Mouse (Mus musculus): ENCODE results near the gene Efhd1. TPM values are rescaled to one million over a fixed set of nuclear protein-coding genes. Genes with fewer than 3 reads are reported as not detected.

Gene Efhd1
- total RNA-seq (2021) = 10 to 100 TPM; 10.9 to 16.4 TPM

GRCm38 (mm10) chr1:87264134-87265006, at the start of gene Efhd1:
TSS of gene Efhd1 (plus strand) at chr1:87264363.
- intact Hi-C loops (cut with DNase I) = no loop called here
- DNase-seq (ENCODE audit: low spot score in 2 of 2) = peak; percentile 6 to 8

- DNase-seq (ENCODE audit: low spot score in 2 of 2) = no peak
- intact Hi-C loops (cut with DNase I) = no loop called here
Measured at GRCm38 (mm10) chr1:87214748-87215147, 49.4 kb upstream of the Efhd1 start.

- intact Hi-C loops (cut with DNase I) = no loop called here
- no peak for DNase-seq (ENCODE audit: low spot score in 2 of 2)
Measured at GRCm38 (mm10) chr1:87217938-87218337, 46.2 kb upstream of the Efhd1 start.

GRCm38 (mm10) chr1:87225739-87226138, 38.4 kb upstream of the Efhd1 start:
- intact Hi-C loops (cut with DNase I) = no loop called here
- no peak for DNase-seq (ENCODE audit: low spot score in 2 of 2)

- intact Hi-C loops (cut with DNase I) = no loop called here
- no peak for DNase-seq (ENCODE audit: low spot score in 2 of 2)
Measured at GRCm38 (mm10) chr1:87226409-87227159, 37.6 kb upstream of the Efhd1 start.

- DNase-seq (ENCODE audit: low spot score in 2 of 2) = no peak
Measured at GRCm38 (mm10) chr1:87227160-87227550, 37.0 kb upstream of the Efhd1 start.

GRCm38 (mm10) chr1:87230606-87231005, 33.6 kb upstream of the Efhd1 start:
- no peak for DNase-seq (ENCODE audit: low spot score in 2 of 2)
- intact Hi-C loops (cut with DNase I) = no loop called here

More at GRCm38 (mm10) chr1:87227160-87227550, 37.0 kb upstream of the Efhd1 start:
- intact Hi-C loops (cut with DNase I) = no loop called here

- no peak for DNase-seq (ENCODE audit: low spot score in 2 of 2)
- intact Hi-C loops (cut with DNase I) = no loop called here
Measured at GRCm38 (mm10) chr1:87232197-87232596, 32.0 kb upstream of the Efhd1 start.

GRCm38 (mm10) chr1:87239056-87239455, 25.1 kb upstream of the Efhd1 start:
- intact Hi-C loops (cut with DNase I) = no loop called here
- no peak for DNase-seq (ENCODE audit: low spot score in 2 of 2)

- DNase-seq (ENCODE audit: low spot score in 2 of 2) = no peak
- intact Hi-C loops (cut with DNase I) = no loop called here
Measured at GRCm38 (mm10) chr1:87243021-87243420, 21.1 kb upstream of the Efhd1 start.

- no peak for DNase-seq (ENCODE audit: low spot score in 2 of 2)
- intact Hi-C loops (cut with DNase I) = loop anchor here (5.0 kb wide), 1 partner anchor 47 kb away; no protein-coding TSS in a partner anchor
Measured at GRCm38 (mm10) chr1:87245430-87245829, 18.7 kb upstream of the Efhd1 start.

- intact Hi-C loops (cut with DNase I) = loop anchor here (5.0 kb wide), 1 partner anchor 46 kb away; no protein-coding TSS in a partner anchor
- peak; percentile 70 to 71 for DNase-seq (ENCODE audit: low spot score in 2 of 2)
Measured at GRCm38 (mm10) chr1:87245929-87246815, 18.0 kb upstream of the Efhd1 start.

GRCm38 (mm10) chr1:87252040-87252609, 12.0 kb upstream of the Efhd1 start:
- intact Hi-C loops (cut with DNase I) = no loop called here
- no peak for DNase-seq (ENCODE audit: low spot score in 2 of 2)

- intact Hi-C loops (cut with DNase I) = no loop called here
- no peak for DNase-seq (ENCODE audit: low spot score in 2 of 2)
Measured at GRCm38 (mm10) chr1:87255173-87255572, 9.0 kb upstream of the Efhd1 start.

- DNase-seq (ENCODE audit: low spot score in 2 of 2) = no peak
- intact Hi-C loops (cut with DNase I) = no loop called here
Measured at GRCm38 (mm10) chr1:87257691-87258090, 6.5 kb upstream of the Efhd1 start.

GRCm38 (mm10) chr1:87258484-87258883, 5.7 kb upstream of the Efhd1 start:
- intact Hi-C loops (cut with DNase I) = no loop called here
- no peak for DNase-seq (ENCODE audit: low spot score in 2 of 2)

GRCm38 (mm10) chr1:87259316-87259715, 4.8 kb upstream of the Efhd1 start:
- intact Hi-C loops (cut with DNase I) = no loop called here
- no peak for DNase-seq (ENCODE audit: low spot score in 2 of 2)

GRCm38 (mm10) chr1:87263257-87263656, 906 bp upstream of the Efhd1 start:
- intact Hi-C loops (cut with DNase I) = no loop called here

GRCm38 (mm10) chr1:87263796-87264133, 398 bp upstream of the Efhd1 start:
- intact Hi-C loops (cut with DNase I) = no loop called here
- DNase-seq (ENCODE audit: low spot score in 2 of 2) = peak in 1 of 2 experiments; percentile 12

More at GRCm38 (mm10) chr1:87263257-87263656, 906 bp upstream of the Efhd1 start:
- no peak for DNase-seq (ENCODE audit: low spot score in 2 of 2)

Data from left cerebral cortex, postnatal 36 days (tissue).